ENCODE assay signal across 18 mouse cellular contexts in genomic region chr8:67061506-67061905, GRCm38 (mm10).
"Had no signal": no experiment of that assay in that cellular context is flagged by ENCODE, and none has a peak within 500 bp of the region (broad histone marks: within the 10 kb centered on the region; RNA-seq: fewer than 3 reads in every experiment).

No protein-coding gene starts in this region.

- H3K27me3 ChIP-seq: limb, embryonic 15.5 days; midbrain, embryonic 12.5 days; midbrain, embryonic 15.5 days; neural tube, embryonic 12.5 days; neural tube, embryonic 15.5 days; stomach, embryonic 15.5 days had no signal

- H3K4me2 ChIP-seq: limb, embryonic 15.5 days; liver, embryonic 11.5 days; lung, embryonic 14.5 days; midbrain, embryonic 12.5 days; midbrain, embryonic 15.5 days; neural tube, embryonic 12.5 days; neural tube, embryonic 15.5 days; stomach, embryonic 15.5 days had no signal

- H3K9me3 ChIP-seq: limb, embryonic 15.5 days; midbrain, embryonic 12.5 days; midbrain, embryonic 15.5 days; neural tube, embryonic 12.5 days; neural tube, embryonic 15.5 days; stomach, embryonic 15.5 days had no signal

- H3K4me1 ChIP-seq: limb, embryonic 15.5 days; midbrain, embryonic 12.5 days; midbrain, embryonic 15.5 days; neural tube, embryonic 12.5 days; neural tube, embryonic 15.5 days; stomach, embryonic 15.5 days had no signal

- H3K36me3 ChIP-seq: limb, embryonic 15.5 days; midbrain, embryonic 12.5 days; midbrain, embryonic 15.5 days; neural tube, embryonic 12.5 days; neural tube, embryonic 15.5 days; stomach, embryonic 15.5 days had no signal

- H3K4me3 ChIP-seq: limb, embryonic 15.5 days; midbrain, embryonic 12.5 days; midbrain, embryonic 15.5 days; neural tube, embryonic 12.5 days; neural tube, embryonic 15.5 days; stomach, embryonic 15.5 days had no signal

- DNase-seq: kidney, adult 18-20 months; kidney, adult 9 months; kidney, postnatal 14 days; kidney, postnatal 4 days; liver, postnatal 0 days; lung, embryonic 14.5 days; spleen, adult 18-20 months; thymus, postnatal 25 days had no signal

- H3K9ac ChIP-seq: limb, embryonic 15.5 days; liver, embryonic 14.5 days; liver, postnatal 0 days; lung, embryonic 14.5 days; midbrain, embryonic 12.5 days; midbrain, embryonic 15.5 days; neural tube, embryonic 12.5 days; neural tube, embryonic 15.5 days; stomach, embryonic 15.5 days had no signal

- H3K27ac ChIP-seq: limb, embryonic 15.5 days; liver, embryonic 14.5 days; macrophage; midbrain, embryonic 12.5 days; midbrain, embryonic 15.5 days; neural tube, embryonic 12.5 days; neural tube, embryonic 15.5 days; stomach, embryonic 15.5 days had no signal

- ATAC-seq: liver, postnatal 0 days; lung, postnatal 0 days; midbrain, embryonic 15.5 days had no signal
